Mouse (Mus musculus): ENCODE results near the gene Zc3h12b. TPM values are rescaled to one million over a fixed set of nuclear protein-coding genes. Genes with fewer than 3 reads are reported as not detected.

The Zc3h12b gene
- total RNA-seq, 1 experiment = 0.62 TPM

- DNase-seq (ENCODE audit: low read depth, low spot score) = peak; percentile 66
- Histone ChIP-seq H3K4me1 (ENCODE audit: control insufficient read depth in 2 of 2, insufficient read depth in 2 of 2, low read length in 2 of 2, poor library complexity in 1 of 2) (peaks cover 0 to 7% of the 10 kb centered on the region in 2 experiments; a peak in 1 of 4 replicates), H3K27ac (ENCODE audit: insufficient read depth, low read depth, low read length, poor library complexity, severe bottlenecking) (peak overlapping the region; percentile 25), H3K36me3 (ENCODE audit: control insufficient read depth, insufficient read depth, low read length, poor library complexity, severe bottlenecking) (no peaks in the 10 kb centered on the region), H3K9me3 (ENCODE audit: control insufficient read depth, insufficient read depth, low read depth, low read length) (no peaks in the 10 kb centered on the region), H3K4me3 (ENCODE audit: insufficient read depth in 1 of 2, low read depth in 1 of 2, low read length in 2 of 2, poor library complexity in 1 of 2, severe bottlenecking in 1 of 2) (peak overlapping the region; percentile 63 to 96), H3K9ac (ENCODE audit: insufficient read depth, low read depth, low read length, poor library complexity, severe bottlenecking) (peak overlapping the region; percentile 72)
- in situ Hi-C loops (cut with MboI; ENCODE audit: low sequenced_read_pairs in 2 of 2, unreplicated experiment in 2 of 2) = no loop called here
- no peak for TF ChIP-seq MAFK (IDR thresholded peaks at IDR 0.05; ENCODE audit: insufficient read depth, low read depth, low read length)
- no peak for TF ChIP-seq ZNF384 (IDR thresholded peaks at IDR 0.05; ENCODE audit: low read depth, low read length)
- TF ChIP-seq CHD2 (IDR thresholded peaks at IDR 0.05; ENCODE audit: low read depth, low read length) = no peak
- no peak for TF ChIP-seq HCFC1 (IDR thresholded peaks at IDR 0.05; ENCODE audit: borderline replicate concordance, insufficient read depth, low read length)
- no peak for TF ChIP-seq ZC3H11A (IDR thresholded peaks at IDR 0.05; ENCODE audit: borderline replicate concordance, low read depth, low read length)
Measured at GRCm38 (mm10) chrX:95967847-95968593, 256.5 kb downstream of the Zc3h12b start.

DNA sequence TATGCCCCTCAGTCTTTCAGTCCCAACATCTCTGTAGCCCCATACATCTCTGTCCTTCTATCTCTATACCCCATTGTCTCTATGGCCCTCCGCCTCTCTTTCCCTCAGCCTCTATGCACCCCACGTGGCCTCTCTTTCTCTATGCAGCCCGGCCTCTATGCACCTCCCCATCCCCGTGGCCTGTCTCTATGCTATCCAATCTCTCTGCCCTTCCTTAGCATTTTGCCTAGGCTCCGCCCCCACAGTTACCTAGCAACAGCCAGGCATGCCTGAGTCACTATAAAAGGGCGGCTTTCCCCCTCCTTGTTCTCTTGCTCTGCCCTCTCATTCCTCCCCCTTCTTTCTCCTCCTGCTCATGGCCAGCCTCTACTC, 257.1 kb downstream of the Zc3h12b start:
- Histone ChIP-seq H3K36me3 (ENCODE audit: control insufficient read depth, insufficient read depth, low read length, poor library complexity, severe bottlenecking) (no peaks in the 10 kb centered on the region), H3K4me3 (ENCODE audit: insufficient read depth in 1 of 2, low read depth in 1 of 2, low read length in 2 of 2, poor library complexity in 1 of 2, severe bottlenecking in 1 of 2) (peak overlapping the region; percentile 63 to 96), H3K4me1 (ENCODE audit: control insufficient read depth in 2 of 2, insufficient read depth in 2 of 2, low read length in 2 of 2, poor library complexity in 1 of 2) (peaks cover 0 to 7% of the 10 kb centered on the region in 2 experiments; a peak in 1 of 4 replicates), H3K9me3 (ENCODE audit: control insufficient read depth, insufficient read depth, low read depth, low read length) (no peaks in the 10 kb centered on the region), H3K9ac (ENCODE audit: insufficient read depth, low read depth, low read length, poor library complexity, severe bottlenecking) (peak overlapping the region; percentile 72), H3K27ac (ENCODE audit: insufficient read depth, low read depth, low read length, poor library complexity, severe bottlenecking) (peak overlapping the region; percentile 25; the same call in 1 of the 2 replicates)
- TF ChIP-seq ZNF384 (IDR thresholded peaks at IDR 0.05; ENCODE audit: low read depth, low read length) (no peak), HCFC1 (IDR thresholded peaks at IDR 0.05; ENCODE audit: borderline replicate concordance, insufficient read depth, low read length) (no peak), MAFK (IDR thresholded peaks at IDR 0.05; ENCODE audit: insufficient read depth, low read depth, low read length) (no peak), CHD2 (IDR thresholded peaks at IDR 0.05; ENCODE audit: low read depth, low read length) (no peak), ZC3H11A (IDR thresholded peaks at IDR 0.05; ENCODE audit: borderline replicate concordance, low read depth, low read length) (no peak)
- DNase-seq (ENCODE audit: low read depth, low spot score) = peak; percentile 79
- in situ Hi-C loops (cut with MboI; ENCODE audit: low sequenced_read_pairs in 2 of 2, unreplicated experiment in 2 of 2) = no loop called here

- Histone ChIP-seq H3K36me3 (ENCODE audit: control insufficient read depth, insufficient read depth, low read length, poor library complexity, severe bottlenecking) (no peaks in the 10 kb centered on the region), H3K9me3 (ENCODE audit: control insufficient read depth, insufficient read depth, low read depth, low read length) (no peaks in the 10 kb centered on the region), H3K4me1 (ENCODE audit: control insufficient read depth in 2 of 2, insufficient read depth in 2 of 2, low read length in 2 of 2, poor library complexity in 1 of 2) (peaks cover 0 to 7% of the 10 kb centered on the region in 2 experiments; a peak in 1 of 4 replicates), H3K9ac (ENCODE audit: insufficient read depth, low read depth, low read length, poor library complexity, severe bottlenecking) (peak overlapping the region; percentile 52; the same call in 1 of the 2 replicates), H3K27ac (ENCODE audit: insufficient read depth, low read depth, low read length, poor library complexity, severe bottlenecking) (no peak overlapping the region; the same call in 1 of the 2 replicates), H3K4me3 (ENCODE audit: insufficient read depth in 1 of 2, low read depth in 1 of 2, low read length in 2 of 2, poor library complexity in 1 of 2, severe bottlenecking in 1 of 2) (peak overlapping the region in 1 of 2 experiments; percentile 27; a peak in 2 of 4 replicates)
- TF ChIP-seq ZC3H11A (IDR thresholded peaks at IDR 0.05; ENCODE audit: borderline replicate concordance, low read depth, low read length) = no peak
- no peak for TF ChIP-seq CHD2 (IDR thresholded peaks at IDR 0.05; ENCODE audit: low read depth, low read length)
- TF ChIP-seq HCFC1 (IDR thresholded peaks at IDR 0.05; ENCODE audit: borderline replicate concordance, insufficient read depth, low read length) = no peak
- TF ChIP-seq MAFK (IDR thresholded peaks at IDR 0.05; ENCODE audit: insufficient read depth, low read depth, low read length) = no peak
- no peak for TF ChIP-seq ZNF384 (IDR thresholded peaks at IDR 0.05; ENCODE audit: low read depth, low read length)
- in situ Hi-C loops (cut with MboI; ENCODE audit: low sequenced_read_pairs in 2 of 2, unreplicated experiment in 2 of 2) = no loop called here
- DNase-seq (ENCODE audit: low read depth, low spot score) = no peak
Measured at GRCm38 (mm10) chrX:95969116-95969515, 257.6 kb downstream of the Zc3h12b start.

- no peak for TF ChIP-seq ZC3H11A (IDR thresholded peaks at IDR 0.05; ENCODE audit: borderline replicate concordance, low read depth, low read length)
- TF ChIP-seq MAFK (IDR thresholded peaks at IDR 0.05; ENCODE audit: insufficient read depth, low read depth, low read length) = no peak
- TF ChIP-seq CHD2 (IDR thresholded peaks at IDR 0.05; ENCODE audit: low read depth, low read length) = no peak
- TF ChIP-seq ZNF384 (IDR thresholded peaks at IDR 0.05; ENCODE audit: low read depth, low read length) = no peak
- no peak for TF ChIP-seq HCFC1 (IDR thresholded peaks at IDR 0.05; ENCODE audit: borderline replicate concordance, insufficient read depth, low read length)
- Histone ChIP-seq H3K4me3 (ENCODE audit: insufficient read depth in 1 of 2, low read depth in 1 of 2, low read length in 2 of 2, poor library complexity in 1 of 2, severe bottlenecking in 1 of 2) (no peak overlapping the region), H3K36me3 (ENCODE audit: control insufficient read depth, insufficient read depth, low read length, poor library complexity, severe bottlenecking) (no peaks in the 10 kb centered on the region), H3K9me3 (ENCODE audit: control insufficient read depth, insufficient read depth, low read depth, low read length) (no peaks in the 10 kb centered on the region), H3K4me1 (ENCODE audit: control insufficient read depth in 2 of 2, insufficient read depth in 2 of 2, low read length in 2 of 2, poor library complexity in 1 of 2) (peaks cover 0 to 7% of the 10 kb centered on the region in 2 experiments; a peak in 1 of 4 replicates), H3K27ac (ENCODE audit: insufficient read depth, low read depth, low read length, poor library complexity, severe bottlenecking) (no peak overlapping the region), H3K9ac (ENCODE audit: insufficient read depth, low read depth, low read length, poor library complexity, severe bottlenecking) (no peak overlapping the region)
- in situ Hi-C loops (cut with MboI; ENCODE audit: low sequenced_read_pairs in 2 of 2, unreplicated experiment in 2 of 2) = no loop called here
- no peak for DNase-seq (ENCODE audit: low read depth, low spot score)
Measured at GRCm38 (mm10) chrX:95969936-95970335, 258.5 kb downstream of the Zc3h12b start.

Other genes starting within 250 kb of the Zc3h12b start
- gene Asb12, start 153.7 kb upstream of the Zc3h12b start, total RNA-seq (2012; rRNA removed) = 0.16 and 0.62 TPM in 2 replicates
- gene Pfn5, start 153.6 kb upstream of the Zc3h12b start, total RNA-seq (2012; rRNA removed) = not detected in 2 replicates
- gene Zc4h2, start 53.2 kb upstream of the Zc3h12b start, total RNA-seq (2012; rRNA removed) = 2.5 and 4.9 TPM in 2 replicates
- gene Las1l, start 245.3 kb downstream of the Zc3h12b start, total RNA-seq (2012; rRNA removed) = 51.7 and 56.1 TPM in 2 replicates